Mouse (Mus musculus) cerebellum, postnatal 36 days (tissue): ENCODE results near the gene Rnf113a2.

Source experiments
- DNase-seq, 2 experiments: peaks; one replicate each; pipeline ENCODE4 v3.0.0; 2021 to 2022; ENCODE audit warnings: mixed read lengths in 2 of 2

The Rnf113a2 gene

GRCm38 (mm10) chr12:84408819-84409507 lies 8.0 kb upstream of the Rnf113a2 start, which contains the start of the genes Entpd5 and Bbof1:
Gene Entpd5, minus strand, starts transcription at chr12:84409029.
Gene Bbof1, plus strand, starts transcription at chr12:84409071.
- DNase-seq, result peak; percentile 91 to 94

GRCm38 (mm10) chr12:84417605-84417922 lies 568 bp downstream of the Rnf113a2 start:
- no peak for DNase-seq

- no peak for DNase-seq
Measured at GRCm38 (mm10) chr12:84423990-84424389, 7.0 kb downstream of the Rnf113a2 start.

- no peak for DNase-seq
Measured at GRCm38 (mm10) chr12:84429825-84430224, 12.8 kb downstream of the Rnf113a2 start.

- DNase-seq, result no peak
Measured at GRCm38 (mm10) chr12:84438697-84439096, 21.7 kb downstream of the Rnf113a2 start.

- DNase-seq, result no peak
Measured at GRCm38 (mm10) chr12:84442526-84442925, 25.5 kb downstream of the Rnf113a2 start.

- DNase-seq, result no peak
Measured at GRCm38 (mm10) chr12:84447386-84447785, 30.4 kb downstream of the Rnf113a2 start.

- no peak for DNase-seq
Measured at GRCm38 (mm10) chr12:84448181-84448580, 31.2 kb downstream of the Rnf113a2 start.

GRCm38 (mm10) chr12:84449887-84450286 lies 32.9 kb downstream of the Rnf113a2 start:
- no peak for DNase-seq

GRCm38 (mm10) chr12:84450351-84450717 lies 33.3 kb downstream of the Rnf113a2 start:
- no peak for DNase-seq

- DNase-seq, result peak; percentile 93 to 94
Measured at GRCm38 (mm10) chr12:84450718-84451646, 34.0 kb downstream of the Rnf113a2 start, which contains the start of the genes Aldh6a1 and Lin52. Gene Aldh6a1, minus strand, starts transcription at chr12:84451004. Gene Lin52, plus strand, starts transcription at chr12:84451422.

GRCm38 (mm10) chr12:84451801-84452200 lies 34.8 kb downstream of the Rnf113a2 start:
- DNase-seq, result no peak

GRCm38 (mm10) chr12:84456911-84457310 lies 39.9 kb downstream of the Rnf113a2 start:
- peak; percentile 12 to 23 for DNase-seq

- no peak for DNase-seq
Measured at GRCm38 (mm10) chr12:84459845-84460244, 42.8 kb downstream of the Rnf113a2 start.

GRCm38 (mm10) chr12:84461416-84461815 lies 44.4 kb downstream of the Rnf113a2 start:
- no peak for DNase-seq

GRCm38 (mm10) chr12:84462856-84463255 lies 45.9 kb downstream of the Rnf113a2 start:
- DNase-seq, result no peak
